In the genomic region with DNA sequence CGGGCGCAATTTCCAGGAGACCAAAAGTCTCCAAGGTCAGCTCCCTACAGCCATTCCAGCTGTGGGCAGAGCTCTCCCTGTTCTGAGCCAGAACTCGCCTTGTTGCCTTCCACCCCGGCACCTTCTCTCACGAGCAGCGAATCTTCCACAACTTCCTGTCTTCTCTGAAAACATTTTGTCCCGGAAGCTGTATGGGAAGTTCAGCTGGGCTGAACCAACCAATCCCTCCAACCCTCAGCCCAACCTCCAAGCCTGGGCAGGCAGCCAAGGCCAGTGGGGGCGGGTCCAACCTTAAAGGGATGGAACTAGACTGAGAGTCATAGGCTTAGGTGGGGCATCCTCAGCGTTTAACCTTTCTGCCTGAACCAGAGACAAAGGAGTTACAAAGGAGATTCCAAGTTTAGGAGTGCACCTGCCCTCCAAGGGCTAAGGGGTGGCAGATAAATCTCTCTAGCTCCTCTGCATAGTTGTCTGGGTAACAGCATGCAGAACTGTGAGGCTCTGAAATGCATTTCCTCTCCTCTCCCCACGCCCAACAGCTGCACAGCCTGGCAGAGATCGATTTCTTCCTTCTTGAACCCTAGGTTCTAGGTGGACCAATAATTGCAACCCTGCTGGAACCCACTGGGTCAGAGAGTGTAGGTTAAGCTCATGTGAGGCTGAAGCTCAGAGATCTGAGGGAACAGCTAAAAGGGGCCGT, we compare ENCODE assay signal across 8 mouse cellular contexts. TPM values are rescaled to one million over a fixed set of nuclear protein-coding genes. Genes with fewer than 3 reads are reported as not detected.
A peak's percentile ranks its signal among the peaks of the same experiment; 100 is the strongest.
DNase-seq lines count a peak whose midpoint lies in the region; ATAC-seq and TF ChIP-seq lines count a peak whose summit lies in the region.

Gene Cyp4f13 (minus strand): TSS at position 188 of the 700 bp plus-strand sequence.

- H3K9me3 ChIP-seq in heart, embryonic 14.5 days (ENCODE audit: control insufficient read depth, low read length): no peaks in the 10 kb centered on the region
- no peaks in the 10 kb centered on the region for H3K9me3 ChIP-seq in liver, embryonic 14.5 days (ENCODE audit: control insufficient read depth, low read length)
- H3K9me3 ChIP-seq in neural tube, embryonic 11.5 days (ENCODE audit: control insufficient read depth, low read length): no peaks in the 10 kb centered on the region
- H3K9me3 ChIP-seq in stomach, postnatal 0 days (ENCODE audit: control insufficient read depth, low read length): no peaks in the 10 kb centered on the region

- DNase-seq in CD4-positive, CD25-positive, alpha-beta regulatory T cell, adult 2 months (ENCODE audit: low read depth, low spot score): peak; percentile 96
- DNase-seq in fibroblast of lung, adult 2 months (ENCODE audit: low read depth): peak; percentile 83
- DNase-seq in kidney, postnatal 25 days: peak; percentile 98 to 99
- peak; percentile 66 to 75 (median 67) for DNase-seq in liver, embryonic 14.5 days (ENCODE audit: low read depth in 3 of 3, low spot score in 3 of 3)
- DNase-seq in neural tube, embryonic 11.5 days (ENCODE audit: low spot score): peak; percentile 78
- peak; percentile 99 for DNase-seq in stomach, postnatal 0 days (ENCODE audit: low spot score)

- no peaks in the 10 kb centered on the region for H3K36me3 ChIP-seq in heart, embryonic 14.5 days (ENCODE audit: control insufficient read depth, insufficient read depth, low read length)
- no peaks in the 10 kb centered on the region for H3K36me3 ChIP-seq in liver, embryonic 14.5 days (replicated peaks; ENCODE audit: control insufficient read depth, insufficient read depth, low read depth)
- no peaks in the 10 kb centered on the region for H3K36me3 ChIP-seq in neural tube, embryonic 11.5 days (ENCODE audit: control insufficient read depth, insufficient read depth, low read length)
- H3K36me3 ChIP-seq in stomach, postnatal 0 days (ENCODE audit: control insufficient read depth, insufficient read depth, low read length): peaks cover 2% of the 10 kb centered on the region; the same call in 1 of the 2 replicates

- no peak for TF ChIP-seq CTCF in liver, embryonic 14.5 days (IDR thresholded peaks at IDR 0.05; ENCODE audit: low read depth)
- TF ChIP-seq CTCF in stomach, postnatal 0 days (IDR thresholded peaks at IDR 0.05; ENCODE audit: low read depth): no peak

- 19% methylated on average over 12 of the region's 12 CpGs for WGBS in heart, embryonic 14.5 days
- WGBS in liver, embryonic 14.5 days (ENCODE audit: insufficient replicate concordance): 9% methylated on average over 12 of the region's 12 CpGs
- WGBS in neural tube, embryonic 11.5 days: 51% methylated on average over 12 of the region's 12 CpGs
- 4% methylated on average over 12 of the region's 12 CpGs for WGBS in stomach, postnatal 0 days

- H3K4me1 ChIP-seq in brown adipose tissue, adult 24 weeks (ENCODE audit: control insufficient read depth, insufficient read depth, insufficient read length, low read length): peaks cover 6% of the 10 kb centered on the region; the same call in 1 of the 2 replicates
- peaks cover 10 to 13% of the 10 kb centered on the region in 2 experiments for H3K4me1 ChIP-seq in heart, embryonic 14.5 days (ENCODE audit: control insufficient read depth in 2 of 2, insufficient read depth in 2 of 2, low read length in 2 of 2)
- peaks cover 0 to 12% of the 10 kb centered on the region in 2 experiments; a peak in 2 of 4 replicates for H3K4me1 ChIP-seq in liver, embryonic 14.5 days (replicated peaks; ENCODE audit: control insufficient read depth in 2 of 2, insufficient read depth in 2 of 2, low read length in 1 of 2)
- H3K4me1 ChIP-seq in neural tube, embryonic 11.5 days (ENCODE audit: control insufficient read depth, insufficient read depth, low read length): no peaks in the 10 kb centered on the region
- peaks cover 4% of the 10 kb centered on the region for H3K4me1 ChIP-seq in stomach, postnatal 0 days (replicated peaks; ENCODE audit: control insufficient read depth, insufficient read depth)

- H3K4me2 ChIP-seq in heart, embryonic 14.5 days (ENCODE audit: low read length): peak within 1 kb of the TSS; percentile 92
- H3K4me2 ChIP-seq in liver, embryonic 14.5 days (ENCODE audit: low read depth): peak within 1 kb of the TSS; percentile 76
- H3K4me2 ChIP-seq in neural tube, embryonic 11.5 days (ENCODE audit: low read depth): peak within 1 kb of the TSS; percentile 32
- H3K4me2 ChIP-seq in stomach, postnatal 0 days (replicated peaks; ENCODE audit: low read depth): peak within 1 kb of the TSS; percentile 93

- H3K4me3 ChIP-seq in brown adipose tissue, adult 24 weeks (ENCODE audit: insufficient read depth, low read depth, low read length): peak within 1 kb of the TSS; percentile 71
- H3K4me3 ChIP-seq in heart, embryonic 14.5 days (ENCODE audit: control insufficient read depth in 1 of 2, insufficient read depth in 1 of 2, low read depth in 1 of 2, low read length in 2 of 2): peak within 1 kb of the TSS; percentile 62 to 68
- peak within 1 kb of the TSS; percentile 59 to 71 for H3K4me3 ChIP-seq in liver, embryonic 14.5 days (ENCODE audit: insufficient read depth in 1 of 2, low read depth in 2 of 2, low read length in 2 of 2)
- H3K4me3 ChIP-seq in neural tube, embryonic 11.5 days (ENCODE audit: low read depth, low read length): peak within 1 kb of the TSS; percentile 10
- peak within 1 kb of the TSS; percentile 73 for H3K4me3 ChIP-seq in stomach, postnatal 0 days (ENCODE audit: low read depth, low read length)

- no peaks in the 10 kb centered on the region for H3K27me3 ChIP-seq in heart, embryonic 14.5 days (ENCODE audit: control insufficient read depth, insufficient read depth, low read length)
- no peaks in the 10 kb centered on the region for H3K27me3 ChIP-seq in liver, embryonic 14.5 days (ENCODE audit: control insufficient read depth, insufficient read depth, low read length)
- no peaks in the 10 kb centered on the region for H3K27me3 ChIP-seq in neural tube, embryonic 11.5 days (ENCODE audit: control insufficient read depth, insufficient read depth, low read length)
- H3K27me3 ChIP-seq in stomach, postnatal 0 days (ENCODE audit: control insufficient read depth, insufficient read depth, low read length): no peaks in the 10 kb centered on the region

- H3K9ac ChIP-seq in heart, embryonic 14.5 days (ENCODE audit: low read length): peak within 1 kb of the TSS; percentile 84
- peak within 1 kb of the TSS; percentile 57 for H3K9ac ChIP-seq in liver, embryonic 14.5 days (replicated peaks)
- peak within 1 kb of the TSS; percentile 29; the same call in 1 of the 2 replicates for H3K9ac ChIP-seq in neural tube, embryonic 11.5 days (ENCODE audit: low read length)
- peak within 1 kb of the TSS; percentile 82 for H3K9ac ChIP-seq in stomach, postnatal 0 days (ENCODE audit: low read length)

- H3K27ac ChIP-seq in brown adipose tissue, adult 24 weeks (replicated peaks; ENCODE audit: low read depth, low read length): peak within 1 kb of the TSS; percentile 89
- H3K27ac ChIP-seq in heart, embryonic 14.5 days (replicated peaks in 1 of 2; ENCODE audit: control insufficient read depth in 1 of 2, insufficient read depth in 1 of 2, low read depth in 2 of 2, low read length in 2 of 2): peak within 1 kb of the TSS; percentile 71
- no peak within 1 kb of the TSS for H3K27ac ChIP-seq in liver, embryonic 14.5 days
- H3K27ac ChIP-seq in neural tube, embryonic 11.5 days (ENCODE audit: low read depth, low read length): no peak within 1 kb of the TSS
- peak within 1 kb of the TSS; percentile 89 for H3K27ac ChIP-seq in stomach, postnatal 0 days (replicated peaks)

- TF ChIP-seq EP300 in liver, embryonic 14.5 days (IDR thresholded peaks at IDR 0.05; ENCODE audit: low read depth): no peak
- TF ChIP-seq EP300 in stomach, postnatal 0 days (optimal IDR thresholded peaks at IDR 0.05): no peak

- peak; percentile 96 for ATAC-seq in heart, embryonic 14.5 days (ENCODE audit: insufficient number of reproducible peaks, insufficient read depth, low FRiP score, low read depth)
- peak; percentile 93 for ATAC-seq in liver, embryonic 14.5 days (ENCODE audit: insufficient read depth)
- ATAC-seq in neural tube, embryonic 11.5 days (ENCODE audit: insufficient read depth, low FRiP score, low TSS enrichment): no peak
- ATAC-seq in stomach, postnatal 0 days (ENCODE audit: low FRiP score, low TSS enrichment): peak; percentile 98

RNA-seq across cellular contexts. Expression of gene Cyp4f13, which starts in this region (rescaled TPM):
- polyA plus RNA-seq in brown adipose tissue, adult 24 weeks (2012; ENCODE audit: insufficient read depth, insufficient read length, missing spikeins): 29.1 and 29.8 TPM in 2 replicates
- 11.4 and 11.8 TPM in 2 replicates for polyA plus RNA-seq in heart, embryonic 14.5 days (2014; fragmentation: Nextera tagmentation; extraction: Ambion mirVana)
- polyA plus RNA-seq in liver, embryonic 14.5 days (2012; rRNA removed): 3.3 and 3.6 TPM in 2 replicates
- 4.1 and 6.0 TPM in 2 replicates for polyA plus RNA-seq in liver, embryonic 14.5 days (2014; fragmentation: Nextera tagmentation; extraction: Ambion mirVana)
- 2.6 and 3.0 TPM in 2 replicates for polyA plus RNA-seq in neural tube, embryonic 11.5 days (2014; fragmentation: Nextera tagmentation; extraction: Ambion mirVana)
- polyA plus RNA-seq in stomach, postnatal 0 days (2015; fragmentation: Nextera tagmentation; extraction: Ambion mirVana): 15.5 and 19.2 TPM in 2 replicates

Comparison
In these comparisons a context has a peak if more than half of its experiments do, and no peak if none do; other contexts are left out.
1. H3K27ac ChIP-seq: peak in brown adipose tissue, adult 24 weeks (single experiment), heart, embryonic 14.5 days (2 of 2) and stomach, postnatal 0 days (single experiment); none in liver, embryonic 14.5 days (single experiment) and neural tube, embryonic 11.5 days (single experiment).
2. H3K4me3 ChIP-seq: peak in every context shown above with its lines; median percentile 73 in stomach, postnatal 0 days; 71 in brown adipose tissue, adult 24 weeks; 65 in heart, embryonic 14.5 days; 65 in liver, embryonic 14.5 days; 10 in neural tube, embryonic 11.5 days.
3. H3K4me2 ChIP-seq: peak in every context shown above with its lines; median percentile 93 in stomach, postnatal 0 days; 92 in heart, embryonic 14.5 days; 76 in liver, embryonic 14.5 days; 32 in neural tube, embryonic 11.5 days.
4. H3K9ac ChIP-seq: peak in every context shown above with its lines; median percentile 84 in heart, embryonic 14.5 days; 82 in stomach, postnatal 0 days; 57 in liver, embryonic 14.5 days; 29 in neural tube, embryonic 11.5 days.
5. Peak in every context shown above with its lines, with median percentiles within 50 percentile points of each other: DNase-seq.